Mouse (Mus musculus): ENCODE results near the gene Ube2o. TPM values are rescaled to one million over a fixed set of nuclear protein-coding genes. Genes with fewer than 3 reads are reported as not detected.

The Ube2o gene
- polyA plus RNA-seq (2017; shearing (Covaris generic)): 1 to 10 TPM; 1.5 to 2.2 (median 2.0) TPM

DNA sequence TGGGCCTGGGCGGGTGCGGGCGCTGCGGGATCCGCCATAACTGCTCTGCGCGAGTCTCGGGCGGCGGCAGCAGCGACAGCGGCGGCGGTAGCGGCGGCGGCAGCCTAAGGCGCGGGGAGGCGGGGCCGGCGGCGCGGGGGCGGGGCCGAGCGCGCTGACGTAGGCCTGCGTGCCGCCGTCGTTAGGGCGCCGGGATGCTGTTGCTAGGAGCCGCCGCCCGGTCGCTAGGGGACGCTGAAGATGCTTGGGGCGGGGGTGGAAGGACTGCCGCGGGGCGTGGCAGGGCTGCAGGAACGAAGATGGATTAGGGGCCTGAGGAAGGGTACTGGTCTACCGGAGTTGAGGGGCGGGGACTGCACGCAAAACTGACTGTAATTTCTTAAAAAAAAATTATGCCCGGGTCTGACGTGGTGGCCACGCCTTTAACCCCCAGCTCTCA lies at the start of gene Ube2o:
Gene Ube2o (minus strand): TSS at position 72 of the 439 bp plus-strand sequence.
- ATAC-seq: peak; percentile 91

DNA sequence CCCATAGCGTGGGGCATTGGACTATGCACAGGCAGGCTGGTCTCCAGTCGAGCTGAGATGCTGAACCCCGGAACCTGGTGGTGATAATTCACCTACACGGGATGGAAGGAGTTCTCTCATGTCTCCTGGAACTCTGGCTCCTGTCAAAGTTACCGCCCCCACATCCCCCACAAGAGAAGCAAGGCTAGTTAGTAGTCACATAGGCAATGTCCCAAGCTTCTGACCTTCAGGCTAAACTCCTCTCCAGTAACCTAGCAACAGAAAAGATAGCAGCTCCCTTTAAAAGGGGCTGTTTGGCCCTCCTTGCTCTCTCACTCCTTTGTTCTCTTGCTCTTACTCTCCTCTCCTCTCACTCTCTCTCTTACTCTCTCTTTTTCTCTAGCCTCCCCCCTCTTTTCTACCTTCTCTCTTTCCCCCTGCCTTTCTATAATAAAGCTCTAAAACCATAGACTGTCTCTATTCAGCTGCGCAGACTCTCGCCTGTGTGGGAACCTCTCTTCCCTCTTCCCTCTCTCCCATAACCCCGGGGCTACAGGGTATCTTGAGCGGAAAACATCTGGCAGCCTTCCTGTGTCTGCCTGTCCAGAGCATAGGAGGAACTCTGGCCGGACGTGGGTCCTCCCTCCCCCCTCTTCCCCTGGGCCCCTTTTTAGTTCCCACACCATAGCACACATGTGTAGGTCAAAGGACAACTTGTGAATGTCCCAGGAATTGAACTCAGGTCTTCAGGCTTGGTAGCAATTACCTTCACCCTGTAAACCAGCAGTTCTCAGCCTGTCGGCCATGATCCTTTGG lies 49.1 kb upstream of the Ube2o start:
- ATAC-seq: no peak

DNA sequence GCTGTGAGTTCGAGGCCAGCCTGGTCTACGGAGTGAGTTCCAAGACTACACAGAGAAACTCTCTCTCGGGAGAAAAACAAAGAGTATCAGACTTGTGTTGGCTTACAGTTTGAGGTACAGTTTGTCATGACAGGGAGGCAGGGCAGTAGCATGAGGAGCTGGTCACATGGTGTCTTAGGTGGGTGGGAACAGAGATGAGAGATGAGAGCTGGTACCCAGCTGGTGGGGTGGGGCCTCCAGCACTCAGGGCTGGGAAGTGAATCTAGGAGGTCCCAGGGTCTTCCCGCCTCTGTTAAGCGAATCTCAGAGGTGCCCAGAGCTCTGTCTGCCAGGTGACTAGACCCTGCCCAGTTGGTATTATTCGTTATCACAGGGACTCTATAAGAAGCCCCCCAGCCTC lies 48.2 kb upstream of the Ube2o start:
- no peak for ATAC-seq

DNA sequence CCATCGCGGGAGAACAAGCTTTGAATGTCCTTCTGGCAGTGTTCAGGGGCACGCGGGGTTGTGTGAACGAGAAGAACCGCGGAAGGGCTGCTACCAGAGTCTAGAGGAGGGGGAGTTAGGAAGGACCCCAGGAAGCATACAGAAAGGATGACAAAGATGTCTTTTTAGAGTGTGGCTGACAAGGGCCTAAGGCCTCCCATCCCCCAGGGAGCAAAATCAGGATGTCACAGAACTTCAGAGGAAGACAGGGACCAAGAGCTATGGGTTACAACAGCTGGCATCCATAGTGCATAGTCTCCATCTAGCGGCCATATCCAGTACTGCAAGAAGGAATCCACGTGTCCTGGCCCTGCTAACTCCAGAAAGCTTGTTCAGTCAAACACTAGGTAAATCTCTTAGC lies 47.5 kb upstream of the Ube2o start:
- ATAC-seq: peak; percentile 68

DNA sequence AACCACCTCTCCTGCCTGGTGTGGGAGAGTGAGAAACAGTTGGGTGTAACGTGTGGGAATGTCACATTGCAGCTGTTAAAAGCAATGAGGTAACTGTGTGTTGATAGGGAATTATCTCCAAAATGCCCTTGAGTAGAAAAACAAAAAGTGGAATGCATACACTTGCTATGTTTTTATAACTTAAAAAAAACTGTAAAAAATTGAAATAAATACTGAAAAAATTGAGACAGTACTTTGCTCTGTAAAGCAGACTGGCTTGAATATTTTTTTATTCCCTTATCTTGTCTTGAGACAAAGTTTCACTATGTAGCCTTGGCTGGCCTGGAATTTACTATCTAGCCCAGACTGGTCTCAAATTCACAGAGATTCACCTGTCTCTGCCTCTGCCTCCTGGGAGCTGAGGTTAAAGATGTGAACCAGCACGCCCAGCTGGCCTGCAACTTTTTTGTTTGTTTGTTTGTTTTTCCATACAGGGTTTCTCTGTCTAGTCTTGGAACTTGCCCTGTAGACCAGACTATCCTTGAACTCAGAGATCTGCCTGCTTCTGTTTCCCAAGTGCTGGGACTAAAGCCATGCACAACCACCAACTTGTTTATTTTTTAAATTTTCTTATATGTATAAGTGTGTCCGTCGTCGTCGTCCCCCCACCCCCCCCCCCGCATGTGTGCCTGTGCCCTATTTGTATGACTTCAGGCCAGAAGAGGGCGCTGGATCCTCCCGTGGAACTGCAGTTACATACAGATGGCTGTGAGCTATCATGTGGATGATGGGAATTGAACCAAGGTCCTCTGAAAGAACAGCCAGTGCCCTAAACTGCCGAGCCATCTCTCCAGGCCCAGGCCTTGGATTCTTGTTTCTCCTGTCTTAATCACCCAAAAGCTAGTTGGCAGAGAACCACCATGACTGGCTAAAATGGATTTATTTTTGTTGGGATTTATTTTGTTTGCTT lies 46.1 kb upstream of the Ube2o start:
- ATAC-seq: no peak

GRCm38 (mm10) chr11:116626299-116627071 lies 45.2 kb upstream of the Ube2o start, which contains the start of gene Rhbdf2:
Gene Rhbdf2 (minus strand): TSS chr11:116627019.
- ATAC-seq: no peak

DNA sequence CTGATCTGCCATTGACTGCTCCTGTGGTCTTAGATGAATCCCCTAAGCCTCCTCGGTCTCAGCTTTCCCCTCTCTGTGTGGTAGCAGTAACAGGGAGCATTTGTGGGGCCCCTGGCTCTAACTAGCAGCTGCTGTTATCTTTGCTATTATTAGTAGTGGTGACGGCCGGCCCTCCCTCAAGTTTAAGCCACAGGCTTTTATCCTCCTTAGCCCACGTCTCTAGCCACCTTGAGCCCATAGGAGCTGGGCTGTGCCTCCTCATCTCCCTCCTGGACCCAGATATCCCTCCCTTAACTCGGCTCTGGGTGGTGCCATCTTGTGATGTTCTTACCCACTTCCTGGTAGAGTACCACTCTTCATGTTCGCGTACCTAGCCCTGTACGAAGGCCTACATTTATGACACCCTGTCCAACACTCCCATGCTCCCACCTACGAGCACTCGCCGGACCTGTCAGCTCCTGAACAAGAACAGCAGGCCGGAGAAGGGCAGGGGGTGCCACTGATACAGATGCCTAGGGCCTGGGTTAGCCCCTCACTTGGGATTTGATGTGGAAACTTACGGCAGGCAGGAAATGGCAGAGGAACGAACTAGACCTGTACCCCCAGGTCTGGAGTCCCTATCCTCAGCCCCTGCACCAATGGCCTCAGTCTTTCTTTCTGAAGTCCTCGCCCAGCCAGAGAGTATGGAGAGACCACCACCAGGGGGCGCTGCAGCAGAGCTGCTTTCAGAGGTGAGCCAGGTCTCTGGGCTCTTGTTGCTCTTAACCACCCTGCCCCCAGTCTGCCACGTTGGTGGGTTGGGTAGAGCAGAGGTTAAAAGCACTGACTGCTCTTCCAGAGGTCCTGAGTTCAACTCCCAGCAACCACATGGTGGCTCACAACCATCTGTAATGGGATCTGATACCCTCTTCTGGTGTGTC lies 44.1 kb upstream of the Ube2o start:
- no peak for ATAC-seq

DNA sequence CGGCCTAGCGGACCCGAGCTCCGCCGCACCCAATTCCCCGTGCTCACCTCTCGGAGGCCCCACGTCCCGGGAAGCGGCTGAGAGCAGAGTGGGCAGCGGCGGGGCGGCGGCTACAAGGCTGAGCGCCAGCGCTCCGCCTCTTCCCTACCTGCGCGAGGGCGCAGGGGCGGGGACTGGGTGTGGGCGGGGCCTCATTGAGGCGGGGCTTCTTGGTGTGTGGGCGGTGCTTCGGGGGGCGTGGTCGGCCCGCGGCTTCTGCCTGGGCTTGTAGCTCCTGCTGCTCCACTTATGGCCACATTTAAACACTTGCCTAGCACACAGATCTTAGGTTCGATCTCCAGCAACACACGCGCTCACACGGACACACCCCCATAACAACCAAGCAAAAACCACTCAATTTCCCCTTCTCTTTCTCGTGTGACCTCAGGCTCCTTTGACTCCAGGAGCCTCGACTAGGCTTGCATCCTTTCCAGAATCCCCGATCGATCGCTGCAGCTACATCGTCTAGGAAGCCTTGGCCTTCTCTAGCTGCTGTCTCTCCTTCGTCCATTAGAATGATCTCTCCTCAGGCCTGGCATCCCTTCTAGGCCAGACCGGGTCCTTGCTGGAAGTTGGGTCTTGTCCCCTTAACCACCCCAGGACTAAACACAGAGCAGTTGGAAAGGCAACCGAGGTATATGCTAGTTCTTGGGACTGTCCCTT lies 43.0 kb upstream of the Ube2o start:
- peak; percentile 80 for ATAC-seq

GRCm38 (mm10) chr11:116623281-116624124 lies 42.3 kb upstream of the Ube2o start:
- peak; percentile 35 for ATAC-seq

DNA sequence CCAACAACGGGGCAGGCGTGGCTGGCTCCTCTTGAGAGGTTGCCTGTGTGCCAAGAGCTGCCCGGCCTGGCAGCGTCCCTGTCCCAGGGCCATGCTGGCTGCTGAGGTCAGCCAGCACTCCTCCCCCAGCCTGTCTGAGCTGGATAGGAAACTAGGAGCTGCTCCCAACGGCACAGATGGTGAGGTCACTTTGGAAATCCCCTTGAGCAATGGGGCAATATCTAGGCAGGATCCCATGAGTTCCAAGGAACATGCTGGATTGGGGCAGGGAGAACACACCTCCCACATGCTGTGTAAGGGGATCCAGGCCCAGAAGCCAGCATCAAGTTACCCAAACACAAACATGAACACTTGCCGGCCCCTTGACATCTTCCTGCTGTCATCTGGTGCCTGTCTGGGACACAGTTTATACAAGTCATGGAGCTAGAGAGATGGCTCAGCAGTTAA lies 40.0 kb upstream of the Ube2o start:
- no peak for ATAC-seq

DNA sequence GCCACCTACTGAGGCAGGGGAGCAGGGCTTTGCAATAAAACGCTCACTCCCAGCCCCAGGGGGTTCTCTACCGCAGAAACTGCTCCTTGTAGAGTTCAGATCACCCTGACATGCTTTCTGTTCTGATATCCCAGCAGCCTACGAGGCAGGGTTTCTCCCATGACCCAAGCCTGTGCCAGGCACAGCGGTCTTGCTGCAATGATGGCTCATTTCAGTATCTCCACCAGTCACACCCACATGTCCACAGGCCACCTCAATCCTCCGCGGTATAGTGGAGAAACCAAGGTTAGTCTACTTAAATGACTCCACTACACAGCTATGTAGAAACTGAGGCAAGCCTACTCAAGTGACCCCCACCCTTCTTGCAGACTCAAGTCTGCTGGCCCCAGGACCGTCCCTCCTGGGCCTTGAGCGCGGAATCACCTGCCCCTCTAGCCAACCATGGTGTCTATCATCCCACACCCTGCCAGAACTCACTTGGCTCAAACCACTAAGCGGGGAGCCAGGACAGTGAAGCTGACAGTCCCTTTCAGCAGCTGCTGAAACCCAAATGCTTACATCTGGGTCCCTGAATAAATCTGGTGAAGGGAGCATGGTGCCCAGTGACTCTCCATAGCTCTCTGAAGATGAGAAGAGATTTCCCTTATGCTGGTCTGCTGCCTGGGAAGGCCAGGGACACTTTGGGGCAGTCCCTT lies 39.5 kb upstream of the Ube2o start:
- ATAC-seq: no peak

- ATAC-seq: no peak
Observed at GRCm38 (mm10) chr11:116620073-116620472, 38.8 kb upstream of the Ube2o start.

DNA sequence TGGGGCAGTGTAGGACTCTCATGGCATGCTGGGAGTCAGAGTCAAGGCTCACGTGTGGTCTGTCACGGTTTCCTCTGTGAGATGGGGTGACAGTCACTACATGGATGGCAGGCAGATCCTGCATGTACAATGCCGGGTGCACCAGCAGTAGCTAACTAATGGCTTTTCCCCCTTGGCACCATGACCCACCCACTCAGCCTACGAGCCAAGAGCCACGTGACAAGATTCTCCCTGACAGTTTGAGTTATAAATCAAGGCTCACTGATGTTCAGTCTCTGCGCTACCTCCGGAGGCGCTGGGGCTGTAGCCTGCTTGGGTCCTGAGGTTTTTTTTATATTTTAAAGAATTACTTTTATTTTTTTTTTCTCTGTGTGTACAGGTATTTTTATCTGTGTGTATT lies 38.3 kb upstream of the Ube2o start:
- no peak for ATAC-seq

- ATAC-seq: no peak
Observed at GRCm38 (mm10) chr11:116619156-116619555, 37.9 kb upstream of the Ube2o start.

GRCm38 (mm10) chr11:116618666-116619065 lies 37.4 kb upstream of the Ube2o start:
- ATAC-seq: no peak

GRCm38 (mm10) chr11:116617641-116618040 lies 36.4 kb upstream of the Ube2o start:
- no peak for ATAC-seq

GRCm38 (mm10) chr11:116616438-116617118 lies 35.3 kb upstream of the Ube2o start:
- ATAC-seq: no peak

- peak; percentile 75 for ATAC-seq
Observed at GRCm38 (mm10) chr11:116615735-116616437, 34.6 kb upstream of the Ube2o start.
